Mouse (Mus musculus): ENCODE results near the gene Rps24. TPM values are rescaled to one million over a fixed set of nuclear protein-coding genes. Genes with fewer than 3 reads are reported as not detected.
A peak's percentile ranks its signal among the peaks of the same experiment; 100 is the strongest.
"Not testable (repeated sequence)": the region's sequence is repeated elsewhere in the genome, so short reads cannot be mapped to it uniquely, and the experiment has no call there.

The Rps24 gene
- total RNA-seq (2021), result 1,469 and 1,693 TPM in 2 replicates
- long read RNA-seq, experiment 1, transcript Rps24-210 (5 exons, 1,613 nt), result major isoform, 41 of 129 reads
- long read RNA-seq, experiment 1, partial matches to known transcripts, result 41 of 129 reads
- long read RNA-seq, experiment 1, other reads (novel, unspliced or antisense), result 43 of 129 reads
- long read RNA-seq, experiment 2, transcript Rps24-210 (5 exons, 1,613 nt), result major isoform, 31 of 127 reads
- long read RNA-seq, experiment 2, partial matches to known transcripts, result 44 of 127 reads
- long read RNA-seq, experiment 2, other reads (novel, unspliced or antisense), result 48 of 127 reads

GRCm38 (mm10) chr14:24486773-24487227 is at the start of gene Rps24, which contains the start of gene Polr3a:
Rps24 (plus strand) TSS chr14:24487125.
Polr3a (minus strand) TSS chr14:24487058.
- DNase-seq, result peak; percentile 93

- not testable (repeated sequence) for DNase-seq
Observed at GRCm38 (mm10) chr14:24443529-24443928, 43.4 kb upstream of the Rps24 start.

GRCm38 (mm10) chr14:24458191-24458590 is 28.7 kb upstream of the Rps24 start:
- no peak for DNase-seq

- peak; percentile 37 for DNase-seq
Observed at GRCm38 (mm10) chr14:24468806-24469205, 18.1 kb upstream of the Rps24 start.

- DNase-seq, result no peak
Observed at GRCm38 (mm10) chr14:24486241-24486767, 621 bp upstream of the Rps24 start.

GRCm38 (mm10) chr14:24489772-24490171 is 2.8 kb downstream of the Rps24 start:
- DNase-seq, result not testable (repeated sequence)

- peak; percentile 97 for DNase-seq
Observed at GRCm38 (mm10) chr14:24490468-24491265, 3.7 kb downstream of the Rps24 start.

GRCm38 (mm10) chr14:24491266-24491981 is 4.5 kb downstream of the Rps24 start:
- no peak for DNase-seq

GRCm38 (mm10) chr14:24493256-24493655 is 6.3 kb downstream of the Rps24 start:
- DNase-seq, result no peak

- no peak for DNase-seq
Observed at GRCm38 (mm10) chr14:24496507-24496906, 9.6 kb downstream of the Rps24 start.

- no peak for DNase-seq
Observed at GRCm38 (mm10) chr14:24497443-24497842, 10.5 kb downstream of the Rps24 start.

- peak; percentile 65 for DNase-seq
Observed at GRCm38 (mm10) chr14:24498561-24499255, 11.8 kb downstream of the Rps24 start.

GRCm38 (mm10) chr14:24499478-24499877 is 12.6 kb downstream of the Rps24 start:
- no peak for DNase-seq

GRCm38 (mm10) chr14:24500091-24500844 is 13.3 kb downstream of the Rps24 start:
- peak; percentile 93 for DNase-seq

GRCm38 (mm10) chr14:24500845-24501186 is 13.9 kb downstream of the Rps24 start:
- DNase-seq, result no peak

GRCm38 (mm10) chr14:24501256-24501655 is 14.3 kb downstream of the Rps24 start:
- no peak for DNase-seq

- DNase-seq, result no peak
Observed at GRCm38 (mm10) chr14:24507452-24508069, 20.6 kb downstream of the Rps24 start.

- no peak for DNase-seq
Observed at GRCm38 (mm10) chr14:24508070-24508773, 21.3 kb downstream of the Rps24 start.

GRCm38 (mm10) chr14:24509557-24509956 is 22.6 kb downstream of the Rps24 start:
- peak; percentile 37 for DNase-seq

GRCm38 (mm10) chr14:24510218-24510617 is 23.3 kb downstream of the Rps24 start:
- DNase-seq, result no peak

All from adrenal gland, postnatal 14 days (tissue).